Mouse (Mus musculus) skeletal muscle tissue, adult 2 months (tissue): ENCODE measurements at regions not wholly inside any gene's neighbourhood (a gene's known extent, or its start where the extent isn't known, plus 50 kb on each side); places are given as distances from the start of the nearest gene placed in this dataset.

ENCODE experiments used
- DNase-seq: peaks from one replicate; pipeline ENCODE4 v3.0.0-alpha.2; 2012; ENCODE audit warnings: low read depth, low spot score

- DNase-seq: no peak
These were observed 80.1 kb downstream of the Gm572 start for GRCm38 (mm10) chr4:148723208-148723607.

GRCm38 (mm10) chr4:148723934-148724719 is 80.1 kb upstream of the Casz1 start:
- DNase-seq: no peak

GRCm38 (mm10) chr4:148728800-148729199 is 75.4 kb upstream of the Casz1 start:
- DNase-seq: no peak

- no peak for DNase-seq
These were observed 72.6 kb upstream of the Casz1 start for GRCm38 (mm10) chr4:148731586-148731985.

- no peak for DNase-seq
These were observed 70.2 kb upstream of the Casz1 start for GRCm38 (mm10) chr4:148734061-148734460.

- DNase-seq: no peak
These were observed 69.7 kb upstream of the Casz1 start for GRCm38 (mm10) chr4:148734547-148734946.

GRCm38 (mm10) chr4:148738601-148739530 is 65.4 kb upstream of the Casz1 start:
- DNase-seq: no peak

- DNase-seq: peak; percentile 24
These were observed 61.4 kb upstream of the Casz1 start for GRCm38 (mm10) chr4:148742549-148743413.

- no peak for DNase-seq
These were observed 60.8 kb upstream of the Casz1 start for GRCm38 (mm10) chr4:148743414-148743844.

GRCm38 (mm10) chr4:148744053-148744452 is 60.2 kb upstream of the Casz1 start:
- DNase-seq: no peak

- no peak for DNase-seq
These were observed 57.5 kb upstream of the Casz1 start for GRCm38 (mm10) chr4:148746460-148747314.

- peak; percentile 32 for DNase-seq
These were observed 56.9 kb upstream of the Casz1 start for GRCm38 (mm10) chr4:148747315-148747644.

- no peak for DNase-seq
These were observed 54.2 kb upstream of the Casz1 start for GRCm38 (mm10) chr4:148750030-148750429.

GRCm38 (mm10) chr4:148751591-148751990 is 52.6 kb upstream of the Casz1 start:
- peak; percentile 89 for DNase-seq

GRCm38 (mm10) chr4:148752360-148753093 is 51.7 kb upstream of the Casz1 start:
- peak; percentile 73 for DNase-seq

- peak; percentile 79 for DNase-seq
These were observed 51.0 kb upstream of the Casz1 start for GRCm38 (mm10) chr4:148753143-148753798.

GRCm38 (mm10) chr4:148753849-148754248 is 50.4 kb upstream of the Casz1 start:
- no peak for DNase-seq
